Mouse (Mus musculus) C2C12 (cell line): ENCODE results near the gene Prkce.

ENCODE experiments used
- CEBPB ChIP-seq: IDR thresholded peaks from one replicate; pipeline ENCODE4 v1.6.1; 2011; ENCODE audit warnings: low read depth, mild to moderate bottlenecking, control low read depth, moderate library complexity
- CTCF ChIP-seq: IDR thresholded peaks from one replicate; pipeline ENCODE4 v1.5.1; 2011; ENCODE audit not compliant: control insufficient read depth, insufficient read depth, insufficient read length
- FOSL1 ChIP-seq: IDR thresholded peaks from one replicate; pipeline ENCODE4 v1.8.0; 2011; ENCODE audit warnings: mild to moderate bottlenecking, low read length; ENCODE audit not compliant: poor library complexity, insufficient read depth, severe bottlenecking
- MAX ChIP-seq: IDR thresholded peaks from one replicate; pipeline ENCODE4 v1.6.1; 2011; ENCODE audit warnings: mild to moderate bottlenecking, control low read depth
- MYOD1 ChIP-seq: IDR thresholded peaks from one replicate; pipeline ENCODE4 v1.6.1; 2011; ENCODE audit warnings: low read depth; ENCODE audit not compliant: control insufficient read depth, insufficient read length
- USF1 ChIP-seq: IDR thresholded peaks from one replicate; pipeline ENCODE4 v1.6.1; 2011; ENCODE audit warnings: low read depth, mild to moderate bottlenecking, control low read depth, moderate library complexity

- TF ChIP-seq CTCF, result no peak
- TF ChIP-seq MYOD1, result no peak
- no peak for TF ChIP-seq USF1
- no peak for TF ChIP-seq CEBPB
- no peak for TF ChIP-seq FOSL1
- no peak for TF ChIP-seq MAX
These were observed 326.4 kb downstream of the Prkce start for GRCm38 (mm10) chr17:86493891-86494420.
